Mouse (Mus musculus) hindbrain, embryonic 14.5 days (tissue): ENCODE results near the gene Srp68. TPM values are rescaled to one million over a fixed set of nuclear protein-coding genes. Genes with fewer than 3 reads are reported as not detected.
"Not testable (repeated sequence)": the region's sequence is repeated elsewhere in the genome, so short reads cannot be mapped to it uniquely, and the experiment has no call there.

Source experiments
- ATAC-seq: fragments of 200-750 bp; cut with Nextera tagmentation; 2 replicates; pipeline ENCODE4 v1.8.0; 2017; ENCODE audit warnings: moderate number of reproducible peaks, mild to moderate bottlenecking, moderate TSS enrichment, moderate library complexity; ENCODE audit not compliant: low FRiP score
- DNase-seq: peaks from one replicate; pipeline ENCODE4 v3.0.0-alpha.2; 2015; ENCODE audit warnings: low spot score
- H3K27ac ChIP-seq: fragments of 300-500 bp; sonication (generic); 2 replicates; pipeline ENCODE4 v1.5.1; 2014; ENCODE audit warnings: mild to moderate bottlenecking, moderate library complexity
- H3K27me3 ChIP-seq: fragments of 300-500 bp; sonication (generic); 2 replicates; pipeline ENCODE4 v1.6.1; 2014; ENCODE audit warnings: mild to moderate bottlenecking, low read length, mixed read lengths; ENCODE audit not compliant: control insufficient read depth, insufficient read depth
- H3K36me3 ChIP-seq: fragments of 300-500 bp; sonication (generic); replicated peaks from 2 replicates; pipeline ENCODE4 v1.6.1; 2014; ENCODE audit not compliant: control insufficient read depth, insufficient read depth
- H3K4me1 ChIP-seq: fragments of 300-500 bp; sonication (generic); replicated peaks from 2 replicates; pipeline ENCODE4 v1.6.1; 2014; ENCODE audit warnings: antibody characterized with exemption, low read length, mixed read lengths; ENCODE audit not compliant: control insufficient read depth, insufficient read depth
- H3K4me2 ChIP-seq: fragments of 300-500 bp; sonication (generic); replicated peaks from 2 replicates; pipeline ENCODE4 v1.6.1; 2014; ENCODE audit warnings: mild to moderate bottlenecking, moderate library complexity
- H3K4me3 ChIP-seq: fragments of 300-500 bp; sonication (generic); replicated peaks from 2 replicates; pipeline ENCODE4 v1.5.1; 2014; ENCODE audit warnings: mild to moderate bottlenecking, low read length
- H3K9ac ChIP-seq: fragments of 300-500 bp; sonication (generic); 2 replicates; pipeline ENCODE4 v1.6.1; 2014
- H3K9me3 ChIP-seq: fragments of 300-500 bp; sonication (generic); 2 replicates; pipeline ENCODE4 v1.6.1; 2016; ENCODE audit warnings: low read length; ENCODE audit not compliant: control insufficient read depth
- WGBS: fragments of 180-500 bp; shearing (Covaris S2); extraction: QIAGEN DNeasy Blood & Tissue Kit; methylation state at CpG from one replicate; pipeline ENCODE4 v1.1.7; 2014; 5-methylcytosine and 5-hydroxymethylcytosine counted together
- polyA plus RNA-seq: library from polyadenylated mRNA; unstranded; fragments of >200 nt; fragmentation: Nextera tagmentation; extraction: Ambion mirVana; gene quantifications from 2 replicates; pipeline ENCODE4 v1.2.1, GENCODE M21; 2014

Srp68 gene
- polyA plus RNA-seq, 1 experiment from 2014 or later: 52.0 TPM

DNA sequence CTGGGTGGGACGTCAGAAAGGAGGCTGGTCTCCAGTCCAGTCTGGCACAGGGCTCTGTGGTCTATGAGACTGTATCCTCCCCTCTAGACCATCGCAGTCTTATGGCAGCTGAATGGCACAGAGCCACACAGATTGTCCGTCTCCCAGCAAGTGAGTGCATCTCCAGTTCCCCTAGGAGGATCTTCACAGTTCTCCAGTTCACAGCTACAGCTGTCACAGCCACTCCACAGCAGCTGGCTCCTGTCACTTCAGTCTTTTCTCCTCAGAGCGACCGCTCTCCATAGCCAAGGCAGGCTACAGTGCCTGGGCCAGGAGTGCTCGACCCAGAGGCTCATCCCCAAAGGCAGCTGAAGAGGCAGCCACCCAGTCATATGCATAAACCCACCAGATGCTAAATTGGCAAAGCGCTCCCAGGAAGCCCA lies 11.8 kb upstream of the Srp68 start:
- Histone ChIP-seq H3K4me2 (no peak overlapping the region), H3K4me1 (peaks cover 9% of the 10 kb centered on the region), H3K9ac (no peak overlapping the region), H3K9me3 (no peaks in the 10 kb centered on the region), H3K36me3 (peaks cover 38% of the 10 kb centered on the region), H3K27ac (0 out of 2 replicates have a peak overlapping the region, but pooled peaks have one; percentile 5), H3K27me3 (peaks cover 47% of the 10 kb centered on the region), H3K4me3 (no peak overlapping the region)
- WGBS: 55% methylated on average over 7 of the region's 7 CpGs
- DNase-seq (no peak), ATAC-seq (no peak; the same call in 1 of the 2 replicates)

DNA sequence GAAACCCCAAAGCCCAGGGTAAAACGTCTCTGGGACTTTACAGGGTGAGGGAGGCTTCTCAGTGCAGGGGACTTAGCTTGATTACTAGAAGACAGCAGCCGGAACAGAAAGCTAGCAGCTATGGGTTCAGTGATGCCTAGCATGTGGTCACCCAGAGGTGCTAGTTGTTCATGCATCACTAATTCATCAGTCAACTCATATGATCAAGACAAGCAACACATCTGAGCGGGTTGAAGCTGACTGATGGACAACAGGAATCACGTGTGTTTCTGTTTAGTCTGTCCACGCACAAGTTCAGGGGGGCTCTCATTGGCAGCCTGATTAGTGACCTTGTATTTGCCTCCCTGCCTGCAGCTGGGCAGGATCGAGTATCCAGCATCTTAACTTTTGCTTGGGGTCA lies 10.0 kb upstream of the Srp68 start:
- WGBS: 68% methylated on average over 6 of the region's 6 CpGs
- H3K27me3 ChIP-seq: peaks cover 59% of the 10 kb centered on the region
- ATAC-seq: no peak

DNA sequence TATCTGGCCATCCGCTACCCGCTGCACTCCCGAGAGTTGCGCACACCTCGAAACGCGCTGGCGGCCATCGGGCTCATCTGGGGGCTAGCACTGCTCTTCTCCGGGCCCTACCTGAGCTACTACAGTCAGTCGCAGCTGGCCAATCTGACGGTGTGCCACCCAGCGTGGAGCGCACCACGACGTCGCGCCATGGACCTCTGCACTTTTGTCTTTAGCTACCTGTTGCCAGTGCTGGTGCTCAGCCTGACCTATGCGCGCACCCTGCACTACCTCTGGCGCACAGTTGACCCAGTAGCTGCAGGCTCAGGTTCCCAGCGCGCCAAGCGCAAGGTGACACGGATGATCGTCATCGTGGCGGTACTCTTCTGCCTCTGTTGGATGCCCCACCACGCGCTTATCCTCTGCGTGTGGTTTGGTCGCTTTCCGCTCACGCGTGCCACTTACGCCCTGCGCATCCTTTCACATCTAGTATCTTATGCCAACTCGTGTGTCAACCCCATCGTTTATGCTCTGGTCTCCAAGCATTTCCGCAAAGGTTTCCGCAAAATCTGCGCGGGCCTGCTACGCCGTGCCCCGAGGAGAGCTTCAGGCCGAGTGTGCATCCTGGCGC lies 9.0 kb upstream of the Srp68 start:
- ATAC-seq (peak; percentile 45; the same call in 1 of the 2 replicates), DNase-seq (no peak)
- H3K27me3 ChIP-seq: peaks cover 59% of the 10 kb centered on the region
- no peak overlapping the region for H3K27ac ChIP-seq
- H3K4me2 ChIP-seq: no peak overlapping the region
- H3K9ac ChIP-seq: no peak overlapping the region
- no peak overlapping the region for H3K4me3 ChIP-seq
- H3K36me3 ChIP-seq: peaks cover 10% of the 10 kb centered on the region
- H3K4me1 ChIP-seq: peaks cover 9% of the 10 kb centered on the region
- no peaks in the 10 kb centered on the region for H3K9me3 ChIP-seq
- WGBS: 15% methylated on average over 48 of the region's 48 CpGs

More for the DNA sequence above, 10.0 kb upstream of the Srp68 start:
- Histone ChIP-seq H3K4me2 (no peak overlapping the region), H3K9ac (no peak overlapping the region), H3K4me1 (peaks cover 9% of the 10 kb centered on the region), H3K4me3 (no peak overlapping the region), H3K9me3 (no peaks in the 10 kb centered on the region), H3K36me3 (peaks cover 20% of the 10 kb centered on the region), H3K27ac (no peak overlapping the region)
- no peak for DNase-seq

DNA sequence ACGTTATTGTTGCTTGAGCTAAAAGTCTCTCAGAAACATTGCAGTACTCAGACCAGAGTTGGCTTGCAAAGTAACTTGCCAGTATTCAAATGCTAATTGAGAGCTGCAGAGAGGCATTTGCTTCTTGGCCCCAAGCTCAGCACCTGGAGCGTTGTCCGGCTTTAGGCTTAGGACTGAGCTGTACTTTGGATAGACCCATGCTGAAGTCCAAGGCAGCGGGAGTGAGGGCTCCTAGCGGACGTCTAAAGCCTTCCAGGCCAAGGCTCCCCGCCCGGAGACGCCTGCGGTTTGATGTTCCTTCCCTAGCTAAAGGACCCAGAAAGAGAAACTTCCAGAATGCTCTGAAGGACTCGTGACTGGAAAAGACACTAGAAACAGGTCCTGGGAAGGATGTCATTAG lies 8.1 kb upstream of the Srp68 start:
- ATAC-seq: no peak
- Histone ChIP-seq H3K9ac (no peak overlapping the region), H3K36me3 (0 out of 2 replicates have a peak, but pooled peaks cover under 1% of the 10 kb centered on the region), H3K27ac (no peak overlapping the region), H3K4me1 (peaks cover 9% of the 10 kb centered on the region), H3K27me3 (peaks cover 59% of the 10 kb centered on the region), H3K9me3 (no peaks in the 10 kb centered on the region), H3K4me3 (no peak overlapping the region), H3K4me2 (peak overlapping the region; percentile 52; the same call in 1 of the 2 replicates)
- WGBS: 2% methylated on average over 11 of the region's 11 CpGs
- DNase-seq: peak; percentile 25

DNA sequence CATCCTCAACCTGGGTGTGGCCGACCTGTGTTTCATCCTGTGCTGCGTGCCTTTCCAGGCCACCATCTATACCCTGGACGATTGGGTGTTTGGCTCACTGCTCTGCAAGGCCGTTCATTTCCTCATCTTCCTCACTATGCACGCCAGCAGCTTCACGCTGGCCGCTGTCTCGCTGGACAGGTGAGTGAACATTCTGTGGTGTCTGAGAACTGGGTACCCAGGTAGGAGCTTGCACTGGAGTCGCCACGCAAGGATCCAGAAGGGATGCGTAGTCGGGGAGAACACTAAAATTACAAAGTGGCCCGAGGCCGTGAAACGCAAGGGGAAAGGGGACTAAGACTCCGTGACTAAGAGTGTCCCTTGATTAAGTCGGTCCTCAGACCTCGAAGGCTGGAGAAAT lies 7.7 kb upstream of the Srp68 start:
- WGBS: 2% methylated on average over 18 of the region's 18 CpGs
- DNase-seq (no peak), ATAC-seq (no peak)
- Histone ChIP-seq H3K9ac (peak overlapping the region; percentile 51; the same call in 1 of the 2 replicates), H3K27ac (no peak overlapping the region), H3K4me2 (peak overlapping the region; percentile 52), H3K4me1 (peaks cover 9% of the 10 kb centered on the region), H3K4me3 (peak overlapping the region; percentile 30), H3K27me3 (peaks cover 59% of the 10 kb centered on the region), H3K9me3 (no peaks in the 10 kb centered on the region), H3K36me3 (no peaks in the 10 kb centered on the region)

DNA sequence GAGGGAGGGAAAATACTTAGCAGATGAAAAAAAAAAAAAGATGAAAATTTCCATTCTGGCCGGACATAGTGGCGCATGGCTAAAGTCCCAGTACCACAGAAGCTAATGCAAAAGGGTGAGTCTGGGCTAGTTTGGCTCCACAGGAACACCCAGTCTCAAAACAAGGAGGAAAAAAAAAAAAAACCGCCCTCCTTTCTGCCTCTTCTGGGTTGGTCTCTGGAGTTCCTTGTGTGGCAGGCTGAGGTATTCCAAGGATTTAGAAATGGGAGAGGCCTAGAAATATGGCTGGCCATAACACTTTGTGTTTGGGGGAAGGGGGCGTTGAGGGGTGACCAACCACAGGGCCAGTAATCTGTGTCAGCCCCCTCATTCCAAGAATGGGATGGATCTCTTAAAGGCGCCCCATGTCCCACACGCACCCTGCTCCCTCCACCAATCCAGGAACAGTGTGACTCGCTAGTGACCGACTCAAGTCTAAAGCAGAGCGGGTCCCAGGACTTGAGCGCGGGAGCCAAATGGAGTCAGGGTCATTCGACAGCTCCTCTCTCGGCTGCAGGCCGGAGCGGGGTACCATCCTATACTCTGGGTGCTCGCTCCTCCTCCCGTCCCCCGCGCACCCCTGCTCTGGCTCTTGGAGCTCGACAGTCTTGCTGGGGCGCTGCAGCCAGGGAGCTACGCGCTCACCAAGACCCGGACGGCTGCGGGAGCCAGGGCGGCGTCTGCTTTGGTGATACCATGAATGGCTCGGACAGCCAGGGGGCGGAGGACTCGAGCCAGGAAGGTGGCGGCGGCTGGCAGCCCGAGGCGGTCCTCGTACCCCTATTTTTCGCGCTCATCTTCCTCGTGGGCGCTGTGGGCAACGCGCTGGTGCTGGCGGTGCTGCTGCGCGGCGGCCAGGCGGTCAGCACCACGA lies 7.0 kb upstream of the Srp68 start, which contains the start of gene Galr2:
Gene Galr2, plus strand, starts transcription at position 189 of the 913 bp plus-strand sequence.
- 6% methylated on average over 48 of the region's 48 CpGs for WGBS
- H3K36me3 ChIP-seq: no peaks in the 10 kb centered on the region
- ATAC-seq (no peak), DNase-seq (peak; percentile 27)
- peak within 1 kb of the TSS; percentile 51; the same call in 1 of the 2 replicates for H3K9ac ChIP-seq
- no peak within 1 kb of the TSS for H3K27ac ChIP-seq
- peaks cover 59% of the 10 kb centered on the region for H3K27me3 ChIP-seq
- H3K4me2 ChIP-seq: peak within 1 kb of the TSS; percentile 52
- H3K4me3 ChIP-seq: peak within 1 kb of the TSS; percentile 30
- no peaks in the 10 kb centered on the region for H3K9me3 ChIP-seq
- H3K4me1 ChIP-seq: peaks cover 9% of the 10 kb centered on the region

DNA sequence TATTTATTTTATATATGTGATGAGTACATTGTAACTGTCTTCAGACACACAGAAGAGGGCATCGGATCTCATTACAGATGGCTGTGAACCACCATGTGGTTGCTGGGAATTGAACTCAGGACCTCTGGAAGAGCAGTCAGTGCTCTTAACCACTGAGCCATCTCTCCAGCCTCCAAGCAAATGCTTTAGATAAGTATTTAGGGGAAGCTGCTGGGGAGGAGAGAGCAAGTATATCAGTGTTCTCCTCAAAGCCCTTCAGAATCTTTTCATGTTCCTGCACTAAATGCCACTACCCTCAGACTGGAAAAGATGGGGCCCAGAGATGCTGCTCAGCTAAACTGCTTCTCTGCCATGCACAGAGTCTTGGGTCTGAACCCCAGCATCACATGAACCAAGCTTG lies 3.2 kb upstream of the Srp68 start:
- not testable (repeated sequence) for H3K9me3 ChIP-seq, H3K27ac ChIP-seq, ATAC-seq, DNase-seq, H3K4me3 ChIP-seq, H3K4me2 ChIP-seq, H3K9ac ChIP-seq, H3K36me3 ChIP-seq
- WGBS: 84% methylated on average over 1 of the region's 1 CpGs
- Histone ChIP-seq H3K27me3 (peaks cover 26% of the 10 kb centered on the region), H3K4me1 (peaks cover 24% of the 10 kb centered on the region)

DNA sequence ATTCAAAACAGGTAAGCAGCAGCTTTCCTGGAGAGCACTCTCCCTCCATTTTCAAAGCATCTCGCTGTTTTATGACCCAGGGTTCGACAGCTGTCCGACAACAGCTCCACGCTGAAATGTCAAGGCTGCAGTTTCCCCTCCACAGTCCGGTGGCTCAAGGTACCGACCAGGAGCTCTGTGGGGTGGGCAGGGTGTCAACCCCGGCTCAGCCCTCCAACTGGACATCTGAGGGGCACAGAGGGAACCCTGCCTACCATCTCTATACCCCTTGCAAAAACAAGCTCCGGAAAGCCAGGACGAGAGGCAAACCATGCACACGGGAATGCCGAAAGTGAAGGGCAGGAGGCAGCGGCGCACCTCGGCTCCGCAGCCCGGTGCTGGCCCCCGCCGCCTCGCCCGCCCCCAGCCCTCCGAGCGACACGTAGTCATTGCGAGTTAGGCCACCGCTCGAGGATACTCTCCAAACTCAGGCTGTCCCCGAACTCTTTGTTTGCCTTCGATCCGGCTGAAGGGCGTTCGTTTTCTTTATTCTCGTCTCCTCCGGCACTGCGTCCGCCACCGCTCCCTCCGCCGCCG lies 460 bp downstream of the Srp68 start:
- no peaks in the 10 kb centered on the region for H3K27me3 ChIP-seq
- H3K4me3 ChIP-seq: peak overlapping the region; percentile 93
- peaks cover 38% of the 10 kb centered on the region for H3K36me3 ChIP-seq
- H3K9me3 ChIP-seq: no peaks in the 10 kb centered on the region
- under 1% methylated on average over 39 of the region's 39 CpGs for WGBS
- peak overlapping the region; percentile 40; the same call in 1 of the 2 replicates for H3K27ac ChIP-seq
- peak overlapping the region; percentile 93 for H3K4me2 ChIP-seq
- peak overlapping the region; percentile 93 for H3K9ac ChIP-seq
- peaks cover 15% of the 10 kb centered on the region for H3K4me1 ChIP-seq
- ATAC-seq (peak; percentile 47; the same call in 1 of the 2 replicates), DNase-seq (no peak)
